Mouse (Mus musculus) limb, embryonic 11.5 days (tissue): ENCODE data around the gene Ulk3. TPM values are rescaled to one million over a fixed set of nuclear protein-coding genes. Genes with fewer than 3 reads are reported as not detected.
A peak's percentile ranks its signal among the peaks of the same experiment; 100 is the strongest.

Experiments
- ATAC-seq: fragments of 200-750 bp; cut with Nextera tagmentation; 2 replicates; pipeline ENCODE4 v1.8.0; 2017; ENCODE audit warnings: low read depth; ENCODE audit not compliant: insufficient number of reproducible peaks, low FRiP score, low TSS enrichment
- DNase-seq: peaks from one replicate; pipeline ENCODE4 v3.0.0-alpha.2; 2015; ENCODE audit warnings: low spot score
- H3K27ac ChIP-seq: fragments of 300-500 bp; sonication (generic); replicated peaks from 2 replicates; pipeline ENCODE4 v1.5.1; 2014; ENCODE audit warnings: low read depth, mild to moderate bottlenecking, low read length
- H3K27me3 ChIP-seq: fragments of 300-500 bp; sonication (generic); 2 replicates; pipeline ENCODE4 v1.6.1; 2014; ENCODE audit warnings: mild to moderate bottlenecking, low read length, mixed read lengths; ENCODE audit not compliant: control insufficient read depth, insufficient read depth
- H3K36me3 ChIP-seq: fragments of 300-500 bp; sonication (generic); 2 replicates; pipeline ENCODE4 v1.6.1; 2014; ENCODE audit warnings: mild to moderate bottlenecking, low read length, moderate library complexity, mixed read lengths; ENCODE audit not compliant: control insufficient read depth, insufficient read depth
- H3K4me1 ChIP-seq: fragments of 300-500 bp; sonication (generic); 2 replicates; pipeline ENCODE4 v1.6.1; 2014; ENCODE audit warnings: low read length, mixed read lengths; ENCODE audit not compliant: control insufficient read depth, insufficient read depth
- H3K4me2 ChIP-seq: fragments of 300-500 bp; sonication (generic); 2 replicates; pipeline ENCODE4 v1.6.1; 2014; ENCODE audit warnings: low read depth, mild to moderate bottlenecking, moderate library complexity; ENCODE audit not compliant: severe bottlenecking
- H3K4me3 ChIP-seq: fragments of 300-500 bp; sonication (generic); 2 replicates; pipeline ENCODE4 v1.5.1; 2014; ENCODE audit warnings: low read depth, low read length
- H3K9ac ChIP-seq: fragments of 300-500 bp; sonication (generic); 2 replicates; pipeline ENCODE4 v1.6.1; 2014; ENCODE audit warnings: mild to moderate bottlenecking, low read length
- H3K9me3 ChIP-seq: fragments of 300-500 bp; sonication (generic); 2 replicates; pipeline ENCODE4 v1.6.1; 2016; ENCODE audit warnings: low read length; ENCODE audit not compliant: control insufficient read depth
- WGBS: fragments of 180-500 bp; shearing (Covaris S2); extraction: QIAGEN DNeasy Blood & Tissue Kit; methylation state at CpG from one replicate; pipeline ENCODE4 v1.1.7; 2014; 5-methylcytosine and 5-hydroxymethylcytosine counted together
- polyA plus RNA-seq: library from polyadenylated mRNA; unstranded; fragments of >200 nt; fragmentation: Nextera tagmentation; extraction: Ambion mirVana; gene quantifications from 2 replicates; pipeline ENCODE4 v1.2.1, GENCODE M21; 2014

Ulk3 gene
- polyA plus RNA-seq, 1 experiment from 2014 or later: 9.8 TPM

GRCm38 (mm10) chr9:57627191-57627590 lies 37.9 kb downstream of the Ulk3 start:
- ATAC-seq: no peak
- Histone ChIP-seq H3K4me1 (no peaks in the 10 kb centered on the region), H3K9me3 (no peaks in the 10 kb centered on the region), H3K36me3 (peaks cover 35% of the 10 kb centered on the region), H3K27ac (no peak overlapping the region), H3K27me3 (no peaks in the 10 kb centered on the region), H3K9ac (no peak overlapping the region), H3K4me3 (no peak overlapping the region), H3K4me2 (no peak overlapping the region)
- DNase-seq: no peak
- WGBS: 92% methylated on average over 17 of the region's 17 CpGs

GRCm38 (mm10) chr9:57627892-57628291 lies 38.6 kb downstream of the Ulk3 start:
- no peak overlapping the region for H3K4me3 ChIP-seq
- 92% methylated on average over 11 of the region's 11 CpGs for WGBS
- H3K27me3 ChIP-seq: no peaks in the 10 kb centered on the region
- ATAC-seq: no peak
- H3K27ac ChIP-seq: no peak overlapping the region
- DNase-seq: no peak
- H3K36me3 ChIP-seq: peaks cover 35% of the 10 kb centered on the region
- no peak overlapping the region for H3K9ac ChIP-seq
- H3K9me3 ChIP-seq: no peaks in the 10 kb centered on the region
- no peaks in the 10 kb centered on the region for H3K4me1 ChIP-seq
- no peak overlapping the region for H3K4me2 ChIP-seq

- Histone ChIP-seq H3K36me3 (peaks cover 35% of the 10 kb centered on the region), H3K9ac (no peak overlapping the region), H3K9me3 (no peaks in the 10 kb centered on the region), H3K4me2 (no peak overlapping the region), H3K27me3 (no peaks in the 10 kb centered on the region), H3K4me1 (no peaks in the 10 kb centered on the region), H3K27ac (no peak overlapping the region), H3K4me3 (no peak overlapping the region)
- WGBS: 95% methylated on average over 12 of the region's 12 CpGs
- ATAC-seq (no peak), DNase-seq (no peak)
These were observed 39.5 kb downstream of the Ulk3 start for GRCm38 (mm10) chr9:57628717-57629116.

GRCm38 (mm10) chr9:57629118-57629874 lies 40.0 kb downstream of the Ulk3 start:
- Histone ChIP-seq H3K27ac (no peak overlapping the region), H3K9me3 (no peaks in the 10 kb centered on the region), H3K4me2 (no peak overlapping the region), H3K4me1 (0 out of 2 replicates have a peak, but pooled peaks cover 3% of the 10 kb centered on the region), H3K27me3 (no peaks in the 10 kb centered on the region), H3K9ac (no peak overlapping the region), H3K36me3 (peaks cover 35% of the 10 kb centered on the region), H3K4me3 (no peak overlapping the region)
- ATAC-seq (peak; percentile 44; the same call in 1 of the 2 replicates), DNase-seq (peak; percentile 87)
- WGBS: 66% methylated on average over 14 of the region's 14 CpGs

GRCm38 (mm10) chr9:57633481-57634024 lies 44.3 kb downstream of the Ulk3 start:
- ATAC-seq (no peak), DNase-seq (no peak)
- Histone ChIP-seq H3K36me3 (peaks cover 21% of the 10 kb centered on the region), H3K9me3 (no peaks in the 10 kb centered on the region), H3K4me2 (no peak overlapping the region), H3K9ac (no peak overlapping the region), H3K27ac (no peak overlapping the region), H3K4me1 (peaks cover 17% of the 10 kb centered on the region), H3K27me3 (no peaks in the 10 kb centered on the region), H3K4me3 (no peak overlapping the region)
- 44% methylated on average over 4 of the region's 4 CpGs for WGBS

- Histone ChIP-seq H3K27me3 (no peaks in the 10 kb centered on the region), H3K4me2 (peak overlapping the region; percentile 10; the same call in 1 of the 2 replicates), H3K4me1 (peaks cover 51% of the 10 kb centered on the region), H3K9me3 (no peaks in the 10 kb centered on the region), H3K4me3 (no peak overlapping the region), H3K36me3 (no peaks in the 10 kb centered on the region; the same call in 1 of the 2 replicates), H3K9ac (no peak overlapping the region), H3K27ac (peak overlapping the region; percentile 91)
- 79% methylated on average over 3 of the region's 3 CpGs for WGBS
- DNase-seq: no peak
- ATAC-seq: no peak
These were observed 48.0 kb downstream of the Ulk3 start for GRCm38 (mm10) chr9:57637272-57637671.

- H3K9me3 ChIP-seq: no peaks in the 10 kb centered on the region
- ATAC-seq: no peak
- H3K9ac ChIP-seq: no peak overlapping the region; the same call in 1 of the 2 replicates
- DNase-seq: no peak
- no peak overlapping the region for H3K4me3 ChIP-seq
- H3K36me3 ChIP-seq: no peaks in the 10 kb centered on the region; the same call in 1 of the 2 replicates
- H3K27ac ChIP-seq: peak overlapping the region; percentile 91
- H3K27me3 ChIP-seq: no peaks in the 10 kb centered on the region
- WGBS: 46% methylated on average over 6 of the region's 6 CpGs
- peaks cover 51% of the 10 kb centered on the region for H3K4me1 ChIP-seq
- peak overlapping the region; percentile 41; the same call in 1 of the 2 replicates for H3K4me2 ChIP-seq
These were observed 48.6 kb downstream of the Ulk3 start for GRCm38 (mm10) chr9:57637741-57638322.

- Histone ChIP-seq H3K9me3 (no peaks in the 10 kb centered on the region), H3K36me3 (no peaks in the 10 kb centered on the region; the same call in 1 of the 2 replicates), H3K4me2 (peak overlapping the region; percentile 41), H3K4me3 (peak overlapping the region; percentile 15; the same call in 1 of the 2 replicates), H3K9ac (peak overlapping the region; percentile 45), H3K27ac (peak overlapping the region; percentile 91), H3K4me1 (peaks cover 58% of the 10 kb centered on the region), H3K27me3 (no peaks in the 10 kb centered on the region)
- WGBS: 22% methylated on average over 8 of the region's 8 CpGs
- 0 out of 2 replicates have a peak, but pooled peaks have one; percentile 19 for ATAC-seq
- no peak for DNase-seq
These were observed 49.6 kb downstream of the Ulk3 start for GRCm38 (mm10) chr9:57638651-57639459.
